In the genomic region with DNA sequence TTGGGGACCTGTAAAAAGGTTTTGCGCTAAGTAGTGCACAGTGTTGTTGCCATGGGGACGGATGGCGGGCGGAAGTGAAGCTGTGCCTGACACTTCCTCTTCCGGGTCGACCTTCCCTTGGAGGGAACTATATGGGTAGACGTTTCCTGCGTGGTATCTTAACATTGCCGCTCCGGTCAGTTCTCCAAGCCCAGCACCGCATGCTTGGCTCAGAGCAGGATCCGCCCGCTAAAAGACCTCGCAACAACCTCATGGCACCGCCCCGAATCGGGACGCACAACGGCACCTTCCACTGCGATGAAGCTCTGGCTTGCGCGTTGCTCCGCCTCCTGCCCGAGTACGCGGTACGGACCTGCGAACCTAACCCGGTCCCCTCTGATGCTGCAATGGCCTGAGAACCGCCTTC, we compare ENCODE assay signal across 8 mouse cellular contexts. TPM values are rescaled to one million over a fixed set of nuclear protein-coding genes. Genes with fewer than 3 reads are reported as not detected.
A peak's percentile ranks its signal among the peaks of the same experiment; 100 is the strongest.
DNase-seq lines count a peak whose midpoint lies in the region; ATAC-seq and TF ChIP-seq lines count a peak whose summit lies in the region.

Myg1 (plus strand) TSS at position 100 of the 406 bp plus-strand sequence.

- TF ChIP-seq CTCF in small intestine, adult 2 months (IDR thresholded peaks at IDR 0.05; ENCODE audit: extremely low read depth, insufficient read length, insufficient replicate concordance, low read depth, low read length), result no peak

- H3K27ac ChIP-seq in embryonic facial prominence, embryonic 11.5 days (replicated peaks; ENCODE audit: low read depth, low read length), result peak within 1 kb of the TSS; percentile 69; the same call in 1 of the 2 replicates
- peak within 1 kb of the TSS; percentile 43; the same call in 1 of the 2 replicates for H3K27ac ChIP-seq in limb, embryonic 11.5 days (replicated peaks; ENCODE audit: low read depth, low read length)
- peak within 1 kb of the TSS; percentile 67 for H3K27ac ChIP-seq in midbrain, embryonic 13.5 days
- H3K27ac ChIP-seq in small intestine, adult 2 months (ENCODE audit: insufficient read depth, low read depth, low read length), result peak within 1 kb of the TSS; percentile 47

- peak within 1 kb of the TSS; percentile 81 for H3K4me3 ChIP-seq in embryonic facial prominence, embryonic 11.5 days (ENCODE audit: low read depth, low read length)
- H3K4me3 ChIP-seq in limb, embryonic 11.5 days (ENCODE audit: low read depth, low read length), result peak within 1 kb of the TSS; percentile 78
- H3K4me3 ChIP-seq in midbrain, embryonic 13.5 days (replicated peaks), result peak within 1 kb of the TSS; percentile 75
- peak within 1 kb of the TSS; percentile 82 for H3K4me3 ChIP-seq in small intestine, adult 2 months (ENCODE audit: low read depth, low read length)

- no peaks in the 10 kb centered on the region for H3K9me3 ChIP-seq in embryonic facial prominence, embryonic 11.5 days (replicated peaks; ENCODE audit: control insufficient read depth, low read length)
- H3K9me3 ChIP-seq in limb, embryonic 11.5 days (ENCODE audit: control insufficient read depth, low read length), result no peaks in the 10 kb centered on the region
- no peaks in the 10 kb centered on the region for H3K9me3 ChIP-seq in midbrain, embryonic 13.5 days

- peak; percentile 38 for TF ChIP-seq POLR2A in small intestine, adult 2 months (IDR thresholded peaks at IDR 0.05; ENCODE audit: low read depth, low read length)

- peaks cover 8% of the 10 kb centered on the region for H3K36me3 ChIP-seq in embryonic facial prominence, embryonic 11.5 days (replicated peaks; ENCODE audit: control insufficient read depth, insufficient read depth, low read depth, low read length)
- peaks cover 26% of the 10 kb centered on the region for H3K36me3 ChIP-seq in limb, embryonic 11.5 days (ENCODE audit: control insufficient read depth, insufficient read depth, low read length)
- peaks cover 69% of the 10 kb centered on the region for H3K36me3 ChIP-seq in midbrain, embryonic 13.5 days
- peaks cover 22% of the 10 kb centered on the region for H3K36me3 ChIP-seq in small intestine, adult 2 months (ENCODE audit: control insufficient read depth, insufficient read depth, low read length)

- WGBS in embryonic facial prominence, embryonic 11.5 days, result under 1% methylated on average over 30 of the region's 30 CpGs
- under 1% methylated on average over 30 of the region's 30 CpGs for WGBS in limb, embryonic 11.5 days
- WGBS in midbrain, embryonic 13.5 days, result 0% methylated on average over 30 of the region's 30 CpGs
- under 1% methylated on average over 30 of the region's 30 CpGs for WGBS in small intestine, adult 2 months

- ATAC-seq in embryonic facial prominence, embryonic 11.5 days (replicated peaks; ENCODE audit: insufficient number of reproducible peaks, low FRiP score, low TSS enrichment, low read depth), result peak; percentile 92
- ATAC-seq in granulocyte monocyte progenitor cell, adult 5-6 weeks (replicated peaks; ENCODE audit: poor library complexity, severe bottlenecking), result peak; percentile 96
- ATAC-seq in limb, embryonic 11.5 days (ENCODE audit: insufficient number of reproducible peaks, low FRiP score, low TSS enrichment, low read depth), result peak; percentile 90
- peak; percentile 96 for ATAC-seq in midbrain, embryonic 13.5 days

- H3K4me2 ChIP-seq in embryonic facial prominence, embryonic 11.5 days (ENCODE audit: low read depth, low read length), result peak within 1 kb of the TSS; percentile 76
- peak within 1 kb of the TSS; percentile 53 for H3K4me2 ChIP-seq in limb, embryonic 11.5 days (ENCODE audit: low read depth, severe bottlenecking)
- H3K4me2 ChIP-seq in midbrain, embryonic 13.5 days (replicated peaks), result peak within 1 kb of the TSS; percentile 92

- DNase-seq in 3134 (ENCODE audit: extremely low read depth, insufficient read length, low spot score), result peak; percentile 86
- peak; percentile 93 for DNase-seq in adrenal gland, postnatal 14 days
- DNase-seq in embryonic facial prominence, embryonic 11.5 days (ENCODE audit: low spot score), result peak; percentile 95
- peak; percentile 83 for DNase-seq in kidney, adult 11 months
- peak; percentile 90 for DNase-seq in limb, embryonic 11.5 days (ENCODE audit: low spot score)

- peak within 1 kb of the TSS; percentile 80 for H3K9ac ChIP-seq in embryonic facial prominence, embryonic 11.5 days (replicated peaks; ENCODE audit: low read length)
- peak within 1 kb of the TSS; percentile 61 for H3K9ac ChIP-seq in limb, embryonic 11.5 days (ENCODE audit: low read length)
- peak within 1 kb of the TSS; percentile 69 for H3K9ac ChIP-seq in midbrain, embryonic 13.5 days (replicated peaks)

- peaks cover 8% of the 10 kb centered on the region for H3K4me1 ChIP-seq in embryonic facial prominence, embryonic 11.5 days (ENCODE audit: control insufficient read depth, insufficient read depth, low read length)
- H3K4me1 ChIP-seq in limb, embryonic 11.5 days (ENCODE audit: control insufficient read depth, insufficient read depth, low read length), result peaks cover 17% of the 10 kb centered on the region
- H3K4me1 ChIP-seq in midbrain, embryonic 13.5 days (replicated peaks), result peaks cover 30% of the 10 kb centered on the region
- peaks cover 8% of the 10 kb centered on the region; the same call in 1 of the 2 replicates for H3K4me1 ChIP-seq in small intestine, adult 2 months (ENCODE audit: control insufficient read depth, insufficient read depth, insufficient read length, low read length)

- H3K27me3 ChIP-seq in embryonic facial prominence, embryonic 11.5 days (ENCODE audit: control insufficient read depth, insufficient read depth, low read length), result no peaks in the 10 kb centered on the region
- H3K27me3 ChIP-seq in limb, embryonic 11.5 days (ENCODE audit: control insufficient read depth, insufficient read depth, low read length), result no peaks in the 10 kb centered on the region
- H3K27me3 ChIP-seq in midbrain, embryonic 13.5 days, result no peaks in the 10 kb centered on the region
- no peaks in the 10 kb centered on the region for H3K27me3 ChIP-seq in small intestine, adult 2 months (ENCODE audit: control insufficient read depth, insufficient read depth, low read length)

RNA-seq across cellular contexts. Expression of gene Myg1, which starts in this region (rescaled TPM):
- total RNA-seq in adrenal gland, postnatal 14 days (2021), result 52.7 and 59.2 TPM in 2 replicates
- 101 and 103 TPM in 2 replicates for polyA plus RNA-seq in embryonic facial prominence, embryonic 11.5 days (2014; fragmentation: Nextera tagmentation; extraction: Ambion mirVana)
- total RNA-seq in granulocyte monocyte progenitor cell, adult 5-6 weeks (2014; fragmentation: Nextera tagmentation), result 63.3 and 88.7 TPM in 2 replicates
- total RNA-seq in granulocyte monocyte progenitor cell, adult 5-6 weeks (2017), result 55.1 and 59.9 TPM in 2 replicates
- polyA plus RNA-seq in limb, embryonic 11.5 days (2014; fragmentation: Nextera tagmentation; extraction: Ambion mirVana), result 122 and 133 TPM in 2 replicates
- polyA plus RNA-seq in midbrain, embryonic 13.5 days (2015; fragmentation: Nextera tagmentation; extraction: Ambion mirVana), result 93.8 and 105 TPM in 2 replicates
- 15.9 and 30.0 TPM in 2 replicates for polyA plus RNA-seq in small intestine, adult 2 months (2012; rRNA removed)

Comparison
In these comparisons a context has a peak if more than half of its experiments do, and no peak if none do; other contexts are left out.
1. Peak in every context shown above with its lines: DNase-seq, ATAC-seq, H3K4me3 ChIP-seq and H3K27ac ChIP-seq.